Mouse (Mus musculus) small intestine, adult 2 months (tissue): ENCODE data around the gene Cep112. TPM values are rescaled to one million over a fixed set of nuclear protein-coding genes. Genes with fewer than 3 reads are reported as not detected.

Experiments used
- H3K27ac ChIP-seq: fragments of 200-500 bp; 2 replicates; pipeline ENCODE4 v1.5.1; 2012; ENCODE audit warnings: low read depth, low read length, control low read depth, inconsistent platforms; ENCODE audit not compliant: insufficient read depth
- H3K27me3 ChIP-seq: fragments of 200-500 bp; 2 replicates; pipeline ENCODE4 v1.6.1; 2012; ENCODE audit warnings: mild to moderate bottlenecking, moderate library complexity, low read length, inconsistent platforms; ENCODE audit not compliant: control insufficient read depth, insufficient read depth
- H3K36me3 ChIP-seq: fragments of 200-500 bp; 2 replicates; pipeline ENCODE4 v1.6.1; 2012; ENCODE audit warnings: mild to moderate bottlenecking, low read length, control low read depth, inconsistent platforms; ENCODE audit not compliant: control insufficient read depth, insufficient read depth
- H3K4me1 ChIP-seq: fragments of 200-500 bp; 2 replicates; pipeline ENCODE4 v1.6.1; 2012; ENCODE audit warnings: low read length, inconsistent platforms, mixed read lengths; ENCODE audit not compliant: control insufficient read depth, insufficient read depth, insufficient read length
- H3K4me3 ChIP-seq: fragments of 200-500 bp; 2 replicates; pipeline ENCODE4 v1.5.1; 2012; ENCODE audit warnings: low read depth, mild to moderate bottlenecking, control low read depth, inconsistent platforms, low read length, moderate library complexity
- CTCF ChIP-seq: fragments of 200-500 bp; IDR thresholded peaks from 2 replicates; pipeline ENCODE4 v1.5.1; 2012; ENCODE audit warnings: low read depth, mild to moderate bottlenecking, control low read depth, inconsistent platforms, low read length, moderate library complexity, mixed read lengths; ENCODE audit not compliant: insufficient replicate concordance, insufficient read length; ENCODE audit errors: extremely low read depth
- POLR2A ChIP-seq: fragments of 200-500 bp; IDR thresholded peaks from 2 replicates; pipeline ENCODE4 v1.6.1; 2012; ENCODE audit warnings: low read depth, mild to moderate bottlenecking, control low read depth, inconsistent platforms, low read length, moderate library complexity
- WGBS: fragments of 180-500 bp; shearing (Covaris S2); methylation state at CpG from one replicate; pipeline ENCODE4 v1.1.7; 2018; 5-methylcytosine and 5-hydroxymethylcytosine counted together
- polyA plus RNA-seq: library from polyadenylated mRNA; depleted of rRNA; stranded (reverse); fragments of >200 nt; gene quantifications from 2 replicates; pipeline ENCODE4 v1.2.3, GENCODE M21; 2012

The Cep112 gene
- polyA plus RNA-seq, 1 experiment = 0.19 TPM

DNA sequence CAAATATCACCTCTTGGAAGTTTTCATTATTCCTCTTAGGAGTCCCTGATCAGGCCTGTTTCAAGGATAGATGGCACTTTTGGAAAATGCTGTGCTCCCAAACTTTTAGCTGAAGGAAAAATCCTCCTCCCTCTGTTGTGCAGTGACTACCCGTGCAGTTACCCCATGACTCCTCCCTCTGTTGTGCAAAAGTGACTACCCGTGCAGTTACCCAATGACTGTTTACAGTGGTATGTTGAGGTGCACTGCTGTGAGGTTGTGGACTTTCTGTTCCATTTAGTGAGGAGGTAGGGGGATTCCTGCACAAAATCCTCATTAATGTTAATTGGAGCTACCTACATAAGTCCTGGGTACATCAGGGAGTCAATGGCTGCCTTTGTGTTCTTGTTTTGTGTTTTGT lies 417.8 kb downstream of the Cep112 start:
- no peak overlapping the region for H3K4me3 ChIP-seq
- 57% methylated on average over 2 of the region's 2 CpGs for WGBS
- H3K4me1 ChIP-seq = no peaks in the 10 kb centered on the region; the same call in 1 of the 2 replicates
- no peaks in the 10 kb centered on the region for H3K27me3 ChIP-seq
- no peak overlapping the region for H3K27ac ChIP-seq
- TF ChIP-seq POLR2A (no peak), CTCF (no peak)
- no peaks in the 10 kb centered on the region for H3K36me3 ChIP-seq

- 35% methylated on average over 2 of the region's 2 CpGs for WGBS
- Histone ChIP-seq H3K27ac (no peak overlapping the region), H3K4me1 (no peaks in the 10 kb centered on the region; the same call in 1 of the 2 replicates), H3K27me3 (no peaks in the 10 kb centered on the region), H3K4me3 (no peak overlapping the region), H3K36me3 (no peaks in the 10 kb centered on the region)
- TF ChIP-seq CTCF = no peak
- TF ChIP-seq POLR2A = no peak
Measured at GRCm38 (mm10) chr11:108845971-108846370, 421.0 kb downstream of the Cep112 start.

GRCm38 (mm10) chr11:108846479-108846878 lies 421.5 kb downstream of the Cep112 start:
- Histone ChIP-seq H3K4me1 (no peaks in the 10 kb centered on the region; the same call in 1 of the 2 replicates), H3K4me3 (no peak overlapping the region), H3K36me3 (no peaks in the 10 kb centered on the region), H3K27ac (no peak overlapping the region), H3K27me3 (no peaks in the 10 kb centered on the region)
- TF ChIP-seq CTCF = no peak
- 91% methylated on average over 3 of the region's 3 CpGs for WGBS

DNA sequence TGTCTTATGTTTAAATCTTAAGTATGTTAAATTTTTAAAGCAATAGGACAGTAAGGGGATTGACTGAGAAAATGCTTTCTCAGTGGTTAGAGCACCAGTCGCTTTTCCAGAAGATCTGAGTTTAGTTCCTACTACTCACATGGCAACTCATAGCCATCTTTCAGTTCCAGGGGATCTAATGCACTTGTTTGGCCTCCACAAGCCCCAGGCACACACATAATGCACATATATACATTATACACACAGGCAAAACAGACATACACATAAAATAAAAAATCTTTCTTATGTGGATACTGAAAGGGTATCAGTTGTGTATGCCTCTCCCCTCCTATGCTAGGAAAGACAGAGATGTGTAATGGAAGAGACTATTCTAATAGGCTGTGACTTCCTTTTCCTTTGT lies 426.8 kb downstream of the Cep112 start:
- H3K36me3 ChIP-seq = no peaks in the 10 kb centered on the region
- no peaks in the 10 kb centered on the region for H3K4me1 ChIP-seq
- TF ChIP-seq CTCF (no peak), POLR2A (no peak)
- no peak overlapping the region for H3K4me3 ChIP-seq
- WGBS = 94% methylated on average over 1 of the region's 1 CpGs
- no peak overlapping the region for H3K27ac ChIP-seq
- H3K27me3 ChIP-seq = no peaks in the 10 kb centered on the region

GRCm38 (mm10) chr11:108857254-108857653 lies 432.3 kb downstream of the Cep112 start:
- H3K4me3 ChIP-seq = no peak overlapping the region
- no peak overlapping the region for H3K27ac ChIP-seq
- no peaks in the 10 kb centered on the region for H3K27me3 ChIP-seq
- WGBS = 43% methylated on average over 6 of the region's 6 CpGs
- peaks cover 2% of the 10 kb centered on the region; the same call in 1 of the 2 replicates for H3K4me1 ChIP-seq
- TF ChIP-seq POLR2A = no peak
- TF ChIP-seq CTCF = no peak
- no peaks in the 10 kb centered on the region for H3K36me3 ChIP-seq

DNA sequence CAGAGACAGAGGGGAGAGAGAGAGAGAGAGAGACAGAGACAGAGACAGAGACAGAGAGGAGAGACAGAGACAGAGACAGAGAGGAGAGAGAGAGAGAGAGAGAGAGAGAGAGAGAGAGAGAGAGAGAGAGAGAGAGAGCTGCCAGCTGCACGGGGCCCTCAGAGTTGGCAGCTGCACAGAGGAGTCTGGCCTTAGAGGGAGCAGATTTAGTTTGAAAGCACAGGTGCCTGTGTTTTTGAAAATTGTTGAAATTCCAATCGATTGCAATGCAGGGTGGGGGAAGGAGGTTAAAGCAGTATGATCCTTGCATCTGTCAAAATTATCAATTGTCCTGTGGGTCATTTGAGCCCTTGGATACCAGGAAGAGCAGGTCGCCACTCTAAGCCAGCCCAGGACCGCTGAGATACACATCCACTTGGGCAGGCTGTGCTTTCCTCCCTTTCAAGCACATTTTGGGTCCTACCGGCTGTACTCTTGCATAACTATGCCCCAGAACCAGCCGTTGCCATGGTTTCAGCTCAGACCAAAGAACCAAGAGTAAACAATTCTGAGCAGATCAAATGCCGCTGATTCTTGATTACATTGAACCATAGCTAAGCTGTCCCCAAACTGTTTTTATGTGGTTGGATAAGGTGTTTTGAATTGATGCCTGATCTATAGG lies 432.8 kb downstream of the Cep112 start:
- peaks cover 2% of the 10 kb centered on the region; the same call in 1 of the 2 replicates for H3K4me1 ChIP-seq
- H3K27ac ChIP-seq = no peak overlapping the region
- H3K4me3 ChIP-seq = no peak overlapping the region
- no peaks in the 10 kb centered on the region for H3K36me3 ChIP-seq
- H3K27me3 ChIP-seq = no peaks in the 10 kb centered on the region
- 40% methylated on average over 7 of the region's 7 CpGs for WGBS
- no peak for TF ChIP-seq CTCF
- TF ChIP-seq POLR2A = no peak

- no peak for TF ChIP-seq CTCF
- TF ChIP-seq POLR2A = no peak
- Histone ChIP-seq H3K27me3 (no peaks in the 10 kb centered on the region), H3K4me3 (no peak overlapping the region), H3K27ac (no peak overlapping the region), H3K4me1 (peaks cover 2% of the 10 kb centered on the region; the same call in 1 of the 2 replicates), H3K36me3 (no peaks in the 10 kb centered on the region)
- 89% methylated on average over 3 of the region's 3 CpGs for WGBS
Measured at GRCm38 (mm10) chr11:108858339-108858804, 433.4 kb downstream of the Cep112 start.

DNA sequence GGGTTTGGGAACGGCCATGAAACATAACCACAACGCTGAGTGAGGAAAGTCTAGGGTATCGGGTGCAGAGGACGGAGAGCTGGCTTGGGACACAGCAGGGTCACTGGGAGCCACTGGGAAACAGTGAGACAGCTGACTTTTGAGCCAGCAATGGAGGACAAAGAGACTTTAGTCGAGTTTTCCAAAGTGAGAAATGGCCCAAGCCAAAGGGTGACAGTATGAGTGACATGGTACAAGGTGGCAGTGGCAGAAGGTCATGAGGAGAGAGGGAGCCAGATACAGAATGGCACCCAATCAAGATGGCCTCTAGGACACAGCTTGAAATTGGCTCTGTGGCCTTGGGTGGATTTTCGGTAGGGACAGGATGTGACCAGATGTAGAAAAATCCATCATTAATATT lies 433.9 kb downstream of the Cep112 start:
- no peaks in the 10 kb centered on the region for H3K27me3 ChIP-seq
- TF ChIP-seq POLR2A (no peak), CTCF (no peak)
- no peak overlapping the region for H3K27ac ChIP-seq
- H3K36me3 ChIP-seq = no peaks in the 10 kb centered on the region
- H3K4me1 ChIP-seq = peaks cover 2% of the 10 kb centered on the region; the same call in 1 of the 2 replicates
- H3K4me3 ChIP-seq = no peak overlapping the region
- 90% methylated on average over 6 of the region's 6 CpGs for WGBS
